Mouse (Mus musculus) adipocyte (in vitro differentiated cells): ENCODE results near the gene Rasl10b.

Experiments
- DNase-seq: peaks from one replicate; pipeline ENCODE4 v3.0.0-alpha.2; 2016; ENCODE audit warnings: low spot score

Rasl10b gene

DNA sequence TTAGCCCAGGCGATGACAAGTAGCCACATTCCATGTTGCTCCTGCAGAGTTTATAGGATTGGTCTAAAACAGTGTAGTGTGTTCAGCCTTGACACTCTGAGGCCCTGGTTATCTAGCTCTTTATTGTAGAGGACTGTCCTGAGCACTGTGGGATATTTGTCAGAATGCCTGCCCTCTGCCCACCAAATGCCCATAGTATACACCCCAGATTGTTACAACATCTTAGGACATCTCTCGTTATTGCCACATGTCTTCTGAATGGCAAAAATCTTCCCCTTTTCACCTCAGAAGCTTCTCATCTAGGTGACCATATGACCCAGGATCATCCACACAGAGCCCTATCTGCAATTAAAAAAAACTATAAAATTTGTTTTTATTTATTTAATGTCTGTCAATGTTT, 23.6 kb downstream of the Rasl10b start:
- DNase-seq: no peak

DNA sequence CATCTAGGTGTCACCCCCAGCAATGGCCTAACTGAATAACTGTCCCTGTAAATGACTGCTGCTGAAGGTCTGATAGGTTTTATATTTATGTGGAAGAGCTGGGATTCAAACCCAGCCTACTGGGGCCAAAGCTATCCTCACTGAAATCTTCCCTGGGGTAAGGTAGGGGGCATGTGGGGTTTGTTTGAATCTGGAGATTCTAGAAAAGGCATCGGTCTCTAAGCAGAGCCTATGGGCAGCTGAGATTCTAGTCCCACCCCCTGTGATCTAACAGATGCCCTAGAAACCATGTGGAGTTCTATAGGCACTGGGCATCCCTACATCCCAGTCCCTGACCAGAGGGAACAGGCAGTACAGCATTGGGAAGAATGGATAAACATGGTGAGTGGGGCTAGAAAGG, 28.4 kb downstream of the Rasl10b start, which contains the start of gene 1700020L24Rik:
Gene 1700020L24Rik, plus strand, starts transcription at position 301 of the 400 bp plus-strand sequence.
- no peak for DNase-seq

GRCm38 (mm10) chr11:83439426-83440060, 30.6 kb downstream of the Rasl10b start:
- peak; percentile 28 for DNase-seq

GRCm38 (mm10) chr11:83440081-83441064, 31.4 kb downstream of the Rasl10b start:
- DNase-seq: peak; percentile 94

DNA sequence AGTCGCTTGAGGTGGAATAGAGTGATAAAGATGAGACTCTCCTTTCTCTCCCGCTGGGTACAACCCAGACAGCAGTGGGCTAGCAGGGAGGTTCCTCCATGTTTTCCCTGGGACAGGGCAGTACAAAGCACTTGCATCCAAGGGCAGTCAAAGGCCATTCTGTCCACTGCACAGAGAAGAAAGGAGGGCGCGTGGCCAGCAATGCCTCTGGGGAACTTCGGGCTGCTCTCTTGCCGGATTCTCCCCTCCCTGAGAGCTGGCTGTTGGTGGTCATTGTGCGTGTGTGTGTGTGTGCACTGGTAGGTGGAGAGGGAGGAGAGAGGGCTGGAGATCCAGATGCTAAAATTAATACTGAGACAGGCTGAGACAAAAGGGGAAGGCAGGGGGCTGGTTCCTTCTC, 32.3 kb downstream of the Rasl10b start:
- DNase-seq: peak; percentile 90

DNA sequence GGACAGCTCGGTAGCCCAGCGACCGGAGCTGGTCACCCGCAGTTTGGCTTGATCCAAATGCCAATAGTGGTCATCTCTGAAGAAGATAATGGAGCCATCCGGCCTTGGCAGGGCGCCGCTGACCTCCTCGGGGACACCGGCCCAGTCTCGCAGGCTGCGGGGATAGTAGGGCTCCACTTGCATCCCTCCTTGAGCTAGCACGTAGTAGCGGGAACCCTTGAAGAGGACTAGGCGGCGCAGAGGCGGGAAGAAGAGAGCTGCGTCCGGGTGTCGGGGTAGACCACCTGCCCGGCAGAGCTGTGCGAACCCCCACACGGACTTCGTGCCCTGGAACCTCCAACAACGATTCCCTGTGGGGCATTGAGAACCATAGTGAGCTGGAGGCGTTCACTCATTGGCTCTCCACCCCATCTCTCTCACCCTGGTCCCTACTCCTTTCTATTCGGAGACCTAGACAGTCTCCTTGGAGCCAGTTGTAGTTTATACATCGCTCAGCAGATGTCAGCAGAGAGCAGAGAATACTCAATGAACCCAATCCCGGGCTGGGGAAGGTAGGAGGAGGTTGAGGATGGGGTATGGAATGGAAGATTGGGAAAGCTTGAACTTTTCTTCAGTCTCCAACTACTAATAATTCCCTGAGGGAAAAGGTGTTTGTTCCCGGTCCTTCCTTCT, 33.8 kb downstream of the Rasl10b start:
- DNase-seq: peak; percentile 87

GRCm38 (mm10) chr11:83443824-83444223, 34.9 kb downstream of the Rasl10b start:
- no peak for DNase-seq

GRCm38 (mm10) chr11:83445001-83445400, 36.1 kb downstream of the Rasl10b start:
- DNase-seq: no peak

DNA sequence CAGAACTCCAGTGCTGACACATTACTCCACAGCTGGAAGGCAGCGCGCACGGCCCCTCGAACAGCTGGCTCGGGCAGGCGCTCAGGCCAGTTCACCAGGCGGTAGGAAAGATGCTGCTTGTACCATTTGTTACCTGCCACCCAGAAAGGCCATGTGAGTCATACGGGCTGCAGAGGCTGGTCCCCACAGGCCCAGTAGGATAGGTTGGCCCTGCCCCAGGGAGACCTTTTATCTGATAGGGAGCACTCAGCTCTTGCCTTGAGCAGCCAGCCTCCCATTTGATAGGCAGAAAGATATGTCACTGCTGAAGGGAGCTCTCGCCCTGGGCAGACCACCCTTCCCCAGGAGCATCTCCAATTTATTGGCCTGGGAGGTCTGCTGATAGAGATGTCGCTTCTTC, 38.7 kb downstream of the Rasl10b start:
- no peak for DNase-seq

DNA sequence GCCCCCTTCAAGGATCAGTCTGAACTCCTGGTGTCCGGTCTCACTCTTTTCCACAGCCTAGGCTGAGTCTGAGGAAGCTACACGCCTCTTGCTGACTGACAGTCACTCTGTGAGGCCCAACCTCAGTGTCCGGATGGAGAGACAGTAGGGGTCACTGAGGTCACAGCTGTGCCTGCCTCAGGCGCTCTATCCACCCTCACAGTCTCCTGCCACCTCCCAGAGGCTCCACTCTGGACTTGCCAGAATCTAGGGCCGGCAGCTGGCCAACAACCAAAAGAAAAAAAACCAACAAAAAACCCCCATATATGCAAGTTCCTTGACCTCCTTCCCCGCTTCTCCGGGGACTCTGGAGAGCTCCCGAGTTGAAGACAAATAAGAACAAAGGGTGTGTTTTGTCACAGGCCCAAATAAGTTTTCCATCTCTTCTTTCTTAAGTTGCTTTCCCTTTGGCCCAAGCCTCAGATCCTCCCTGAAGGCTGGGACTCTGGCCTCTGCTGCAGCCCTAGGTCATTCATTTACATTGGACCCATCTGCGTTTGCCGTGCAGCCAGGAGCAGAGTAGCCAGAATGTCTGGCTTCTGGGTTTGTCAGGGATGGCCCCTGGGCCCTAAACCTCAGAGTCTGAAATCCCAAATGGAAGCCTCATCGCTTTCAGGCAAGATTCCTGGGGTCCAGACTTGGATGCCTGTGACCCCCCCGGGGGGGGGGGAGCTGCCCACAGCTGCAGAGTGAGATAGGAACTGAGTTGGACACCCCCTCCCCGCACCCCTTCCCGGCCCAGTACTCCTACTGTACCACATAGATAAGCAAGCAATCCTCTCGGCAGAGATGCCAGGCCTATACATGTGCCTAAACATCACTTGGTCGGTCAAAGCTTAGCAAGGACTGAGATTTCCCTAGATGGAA, 39.3 kb downstream of the Rasl10b start:
- DNase-seq: peak; percentile 86

DNA sequence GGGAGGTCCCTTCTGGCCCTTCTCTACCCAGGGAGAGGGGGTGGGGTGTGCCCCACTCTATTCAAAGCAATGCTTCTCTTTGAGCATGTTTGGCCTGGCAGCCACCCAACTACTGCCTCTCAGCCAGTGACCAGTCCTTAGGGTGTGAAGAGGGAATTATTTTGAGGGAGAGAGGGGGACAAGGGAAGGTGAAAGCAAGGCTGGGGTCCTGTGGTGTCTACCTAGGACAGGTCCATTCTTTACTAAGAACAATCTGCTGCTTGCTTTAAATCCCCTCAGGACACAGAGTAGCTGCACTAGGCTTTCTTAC, 39.9 kb downstream of the Rasl10b start:
- no peak for DNase-seq

GRCm38 (mm10) chr11:83449298-83449697, 40.4 kb downstream of the Rasl10b start:
- no peak for DNase-seq

DNA sequence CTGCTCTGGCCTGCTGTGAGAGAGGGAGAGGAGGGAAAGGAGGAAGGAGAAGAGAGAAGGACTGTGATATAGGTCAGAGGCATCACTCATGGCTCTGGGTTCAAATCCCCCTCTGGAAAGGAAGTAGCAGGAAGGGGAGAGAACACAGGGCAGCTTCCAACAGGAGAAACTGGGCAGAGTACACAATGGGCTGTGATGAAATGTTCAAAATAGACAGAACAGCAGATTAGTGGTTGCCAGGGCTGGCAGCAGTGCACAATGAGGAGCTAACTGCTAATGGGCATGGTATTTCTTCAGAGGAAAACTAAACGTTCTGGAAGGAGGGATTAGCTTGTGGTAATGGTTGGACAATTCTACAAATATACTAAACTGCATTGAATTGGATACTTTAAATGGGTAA, 41.6 kb downstream of the Rasl10b start:
- DNase-seq: peak; percentile 88

- DNase-seq: no peak
Observed at GRCm38 (mm10) chr11:83451281-83451680, 42.3 kb downstream of the Rasl10b start.

- peak; percentile 72 for DNase-seq
Observed at GRCm38 (mm10) chr11:83454548-83454947, 45.6 kb downstream of the Rasl10b start.

- DNase-seq: no peak
Observed at GRCm38 (mm10) chr11:83455608-83456007, 46.7 kb downstream of the Rasl10b start.

GRCm38 (mm10) chr11:83457257-83457656, 48.3 kb downstream of the Rasl10b start:
- no peak for DNase-seq

- DNase-seq: peak; percentile 87
Observed at GRCm38 (mm10) chr11:83457912-83458601, 49.1 kb downstream of the Rasl10b start.

- no peak for DNase-seq
Observed at GRCm38 (mm10) chr11:83461462-83462027, 52.6 kb downstream of the Rasl10b start.

DNA sequence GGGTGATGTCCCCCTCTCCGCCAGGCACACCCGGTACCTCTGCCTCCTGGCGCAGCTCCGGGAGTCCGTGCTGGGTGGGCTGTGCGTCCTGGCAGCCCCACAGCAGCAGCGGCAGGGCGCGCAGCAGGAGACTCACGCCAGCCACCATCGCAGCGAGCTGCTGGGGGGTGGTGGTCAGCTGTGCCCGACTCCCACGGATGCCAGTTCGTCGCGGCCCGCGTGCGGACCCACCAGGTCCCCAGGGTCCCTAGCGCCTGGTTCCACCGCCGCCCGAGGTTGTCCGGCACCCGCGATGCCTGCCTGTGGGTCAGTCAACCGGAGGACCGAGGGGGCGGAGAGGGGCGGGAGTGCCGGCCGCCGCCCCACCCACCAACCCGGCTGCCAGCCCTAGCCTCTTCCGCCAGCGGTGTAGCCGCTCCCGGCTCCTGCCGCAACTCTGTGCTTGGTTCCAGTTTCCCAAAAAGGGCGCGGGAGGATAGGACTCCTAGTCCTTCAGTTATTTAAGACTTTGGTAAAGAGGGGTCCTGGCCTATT, 53.8 kb downstream of the Rasl10b start, which contains the start of gene Mmp28:
Gene Mmp28, minus strand, starts transcription at position 361 of the 534 bp plus-strand sequence.
- peak; percentile 68 for DNase-seq
